14 mouse cellular contexts compared by ENCODE assay signal in genomic region chr3:84688176-84688575, GRCm38 (mm10). TPM values are rescaled to one million over a fixed set of nuclear protein-coding genes. Genes with fewer than 3 reads are reported as not detected.
DNase-seq lines count a peak whose midpoint lies in the region; ATAC-seq and TF ChIP-seq lines count a peak whose summit lies in the region.
"Had no signal": no experiment of that assay in that cellular context is flagged by ENCODE, and none has a peak within 500 bp of the region (broad histone marks: within the 10 kb centered on the region; RNA-seq: fewer than 3 reads in every experiment).

No protein-coding gene starts in this region.

- peak; percentile 29; the same call in 1 of the 2 replicates for TF ChIP-seq CTCF in kidney, adult 2 months (conservative IDR thresholded peaks at IDR 0.05; ENCODE audit: insufficient read depth, insufficient read length, low read depth, low read length)

- WGBS in kidney, adult 2 months = 62% methylated on average over 5 of the region's 5 CpGs
- WGBS in forebrain, embryonic 15.5 days = 68% methylated on average over 5 of the region's 5 CpGs

- no peaks in the 10 kb centered on the region for H3K4me1 ChIP-seq in kidney, adult 2 months (ENCODE audit: control insufficient read depth, insufficient read depth, low read length)
- peaks cover 4% of the 10 kb centered on the region; the same call in 1 of the 2 replicates for H3K4me1 ChIP-seq in forebrain, embryonic 15.5 days
- H3K4me1 ChIP-seq: embryonic facial prominence, embryonic 13.5 days had no signal

- H3K9me3 ChIP-seq in forebrain, embryonic 15.5 days = no peaks in the 10 kb centered on the region
- H3K9me3 ChIP-seq: embryonic facial prominence, embryonic 13.5 days; midbrain, embryonic 10.5 days had no signal

- DNase-seq in kidney, adult 2 months = peak; percentile 8
- DNase-seq in kidney, adult 8-10 months = no peak
- DNase-seq in cerebellum, adult 9-11 months = peak; percentile 60
- peak; percentile 34 for DNase-seq in gastrocnemius, postnatal 25 days
- no peak for DNase-seq in spleen, adult 18-20 months
- DNase-seq: lung, postnatal 10 days; thymus, postnatal 4 days had no signal

- H3K36me3 ChIP-seq in kidney, adult 2 months (ENCODE audit: control insufficient read depth, insufficient read depth, low read length) = no peaks in the 10 kb centered on the region
- no peaks in the 10 kb centered on the region for H3K36me3 ChIP-seq in forebrain, embryonic 15.5 days
- H3K36me3 ChIP-seq: embryonic facial prominence, embryonic 13.5 days; midbrain, embryonic 10.5 days had no signal

- no peak for TF ChIP-seq POLR2A in kidney, adult 2 months (IDR thresholded peaks at IDR 0.05; ENCODE audit: low read depth, low read length)

- ATAC-seq in cerebellum, adult (ENCODE audit: insufficient number of reproducible peaks, low FRiP score, low TSS enrichment) = peak; percentile 66
- no peak for ATAC-seq in forebrain, embryonic 15.5 days (replicated peaks)

- no peak overlapping the region for H3K4me2 ChIP-seq in forebrain, embryonic 15.5 days (replicated peaks)
- H3K4me2 ChIP-seq: embryonic facial prominence, embryonic 13.5 days had no signal

- H3K9ac ChIP-seq in forebrain, embryonic 15.5 days (replicated peaks) = no peak overlapping the region
- H3K9ac ChIP-seq: embryonic facial prominence, embryonic 13.5 days; liver, embryonic 14.5 days had no signal

- no peak overlapping the region for H3K27ac ChIP-seq in kidney, adult 2 months (ENCODE audit: insufficient read depth, low read depth, low read length)
- no peak overlapping the region for H3K27ac ChIP-seq in forebrain, embryonic 15.5 days (replicated peaks)
- H3K27ac ChIP-seq: embryonic facial prominence, embryonic 13.5 days; layer of hippocampus, adult 2 months; liver, embryonic 14.5 days; midbrain, embryonic 10.5 days; stomach, postnatal 0 days had no signal

- no peak overlapping the region for H3K4me3 ChIP-seq in kidney, adult 2 months (ENCODE audit: insufficient read depth, low read depth, low read length)
- no peak overlapping the region for H3K4me3 ChIP-seq in forebrain, embryonic 15.5 days
- H3K4me3 ChIP-seq: embryonic facial prominence, embryonic 13.5 days; layer of hippocampus, adult 2 months; midbrain, embryonic 10.5 days had no signal

- no peaks in the 10 kb centered on the region for H3K27me3 ChIP-seq in kidney, adult 2 months (replicated peaks; ENCODE audit: control insufficient read depth, insufficient read depth, low read length)
- no peaks in the 10 kb centered on the region for H3K27me3 ChIP-seq in forebrain, embryonic 15.5 days
- H3K27me3 ChIP-seq: embryonic facial prominence, embryonic 13.5 days had no signal

RNA-seq across cellular contexts. Expression of gene Tmem154, which starts 22.2 kb away (rescaled TPM):
- 0.42 and 0.88 TPM in 2 replicates for polyA plus RNA-seq in kidney, adult 2 months (2012; rRNA removed)
- under 1 TPM; 0.38 TPM for total RNA-seq in gastrocnemius, postnatal 25 days (2021)
- 0.65 and 0.88 TPM in 2 replicates for polyA plus RNA-seq in forebrain, embryonic 15.5 days (2015; fragmentation: Nextera tagmentation; extraction: Ambion mirVana)

Comparison
In these comparisons a context has a peak if more than half of its experiments do, and no peak if none do; other contexts are left out.
1. DNase-seq: peak in kidney, adult 2 months (single experiment), cerebellum, adult 9-11 months (single experiment) and gastrocnemius, postnatal 25 days (single experiment); none in kidney, adult 8-10 months (0 of 2) and spleen, adult 18-20 months (0 of 2).